Mouse (Mus musculus) hindbrain, embryonic 11.5 days (tissue): ENCODE measurements at regions not wholly inside any gene's neighbourhood (a gene's known extent, or its start where the extent isn't known, plus 50 kb on each side); places are given as distances from the start of the nearest gene placed in this dataset.
A peak's percentile ranks its signal among the peaks of the same experiment; 100 is the strongest.

Source experiments
- ATAC-seq: fragments of 200-750 bp; cut with Nextera tagmentation; 2 replicates; pipeline ENCODE4 v1.8.0; 2017; ENCODE audit warnings: mild to moderate bottlenecking, moderate TSS enrichment, moderate library complexity; ENCODE audit not compliant: low FRiP score
- DNase-seq: peaks from one replicate; pipeline ENCODE4 v3.0.0-alpha.2; 2015; ENCODE audit warnings: low spot score
- H3K27ac ChIP-seq: fragments of 300-500 bp; sonication (generic); 2 replicates; pipeline ENCODE4 v1.5.1; 2014; ENCODE audit warnings: mild to moderate bottlenecking, low read depth, low read length
- H3K27me3 ChIP-seq: fragments of 300-500 bp; sonication (generic); 2 replicates; pipeline ENCODE4 v1.6.1; 2014; ENCODE audit warnings: mild to moderate bottlenecking, low read length, moderate library complexity, mixed read lengths; ENCODE audit not compliant: control insufficient read depth, insufficient read depth
- H3K36me3 ChIP-seq: fragments of 300-500 bp; sonication (generic); 2 replicates; pipeline ENCODE4 v1.6.1; 2014; ENCODE audit warnings: mild to moderate bottlenecking, low read length, moderate library complexity, mixed read lengths; ENCODE audit not compliant: control insufficient read depth, insufficient read depth
- H3K4me1 ChIP-seq: fragments of 300-500 bp; sonication (generic); replicated peaks from 2 replicates; pipeline ENCODE4 v1.6.1; 2014; ENCODE audit warnings: low read length, mixed read lengths; ENCODE audit not compliant: control insufficient read depth, insufficient read depth
- H3K4me2 ChIP-seq: fragments of 300-500 bp; sonication (generic); replicated peaks from 2 replicates; pipeline ENCODE4 v1.6.1; 2014; ENCODE audit warnings: mild to moderate bottlenecking, low read depth, low read length
- H3K4me3 ChIP-seq: fragments of 300-500 bp; sonication (generic); 2 replicates; pipeline ENCODE4 v1.5.1; 2014; ENCODE audit warnings: low read depth, low read length
- H3K9ac ChIP-seq: fragments of 300-500 bp; sonication (generic); 2 replicates; pipeline ENCODE4 v1.6.1; 2014; ENCODE audit warnings: low read depth, low read length
- H3K9me3 ChIP-seq: fragments of 300-500 bp; sonication (generic); 2 replicates; pipeline ENCODE4 v1.6.1; 2016; ENCODE audit warnings: low read length; ENCODE audit not compliant: control insufficient read depth
- WGBS: fragments of 180-500 bp; shearing (Covaris S2); extraction: QIAGEN DNeasy Blood & Tissue Kit; methylation state at CpG from one replicate; pipeline ENCODE4 v1.1.7; 2014; 5-methylcytosine and 5-hydroxymethylcytosine counted together

GRCm38 (mm10) chr3:96343471-96344120, 49.8 kb upstream of the Fcgr1 start:
- ATAC-seq, result no peak
- Histone ChIP-seq H3K27ac (no peak overlapping the region), H3K4me1 (no peaks in the 10 kb centered on the region), H3K27me3 (peaks cover 35% of the 10 kb centered on the region), H3K9ac (no peak overlapping the region), H3K36me3 (no peaks in the 10 kb centered on the region), H3K4me2 (no peak overlapping the region), H3K9me3 (no peaks in the 10 kb centered on the region), H3K4me3 (no peak overlapping the region)
- WGBS, result 3% methylated on average over 26 of the region's 27 CpGs
- DNase-seq, result peak; percentile 24
